Mouse (Mus musculus) cerebellum, adult 8-10 months (tissue): ENCODE results near the gene Lrrc26.
"Not testable (repeated sequence)": the region's sequence is repeated elsewhere in the genome, so short reads cannot be mapped to it uniquely, and the experiment has no call there.

Experiments
- DNase-seq: peaks from one replicate; pipeline ENCODE4 v3.0.0; 2022

The Lrrc26 gene

GRCm38 (mm10) chr2:25289651-25290050 lies at the start of gene Lrrc26:
Lrrc26 (plus strand) TSS chr2:25289915.
- no peak for DNase-seq

GRCm38 (mm10) chr2:25240310-25240709 lies 49.4 kb upstream of the Lrrc26 start:
- no peak for DNase-seq

- DNase-seq = peak; percentile 68
Measured at GRCm38 (mm10) chr2:25240723-25241437, 48.8 kb upstream of the Lrrc26 start.

- DNase-seq = no peak
Measured at GRCm38 (mm10) chr2:25241438-25241775, 48.3 kb upstream of the Lrrc26 start.

- DNase-seq = peak; percentile 59
Measured at GRCm38 (mm10) chr2:25242101-25242506, 47.6 kb upstream of the Lrrc26 start, which contains the start of the genes Rnf208 and Cysrt1. Rnf208 (plus strand) TSS chr2:25242255. Cysrt1 (minus strand) TSS chr2:25242452.

- DNase-seq = no peak
Measured at GRCm38 (mm10) chr2:25243342-25243741, 46.4 kb upstream of the Lrrc26 start.

- DNase-seq = no peak
Measured at GRCm38 (mm10) chr2:25244144-25244543, 45.6 kb upstream of the Lrrc26 start.

- no peak for DNase-seq
Measured at GRCm38 (mm10) chr2:25246183-25247072, 43.3 kb upstream of the Lrrc26 start, which contains the start of gene AL732309.1. AL732309.1 (minus strand) TSS chr2:25246863.

- no peak for DNase-seq
Measured at GRCm38 (mm10) chr2:25252331-25252730, 37.4 kb upstream of the Lrrc26 start.

- peak; percentile 82 for DNase-seq
Measured at GRCm38 (mm10) chr2:25255284-25255779, 34.4 kb upstream of the Lrrc26 start, which contains the start of gene Tmem203. Tmem203 (plus strand) TSS chr2:25255439.

- not testable (repeated sequence) for DNase-seq
Measured at GRCm38 (mm10) chr2:25256443-25257109, 33.1 kb upstream of the Lrrc26 start.

GRCm38 (mm10) chr2:25257250-25257649 lies 32.5 kb upstream of the Lrrc26 start:
- not testable (repeated sequence) for DNase-seq

GRCm38 (mm10) chr2:25258887-25259286 lies 30.8 kb upstream of the Lrrc26 start:
- no peak for DNase-seq

- no peak for DNase-seq
Measured at GRCm38 (mm10) chr2:25261870-25262269, 27.8 kb upstream of the Lrrc26 start.

GRCm38 (mm10) chr2:25262291-25262767 lies 27.4 kb upstream of the Lrrc26 start, which contains the start of gene Tprn:
Tprn (plus strand) TSS chr2:25262618.
- DNase-seq = peak; percentile 95

GRCm38 (mm10) chr2:25262795-25263622 lies 26.7 kb upstream of the Lrrc26 start:
- DNase-seq = peak; percentile 82

GRCm38 (mm10) chr2:25263623-25264285 lies 26.0 kb upstream of the Lrrc26 start:
- DNase-seq = peak; percentile 49

- no peak for DNase-seq
Measured at GRCm38 (mm10) chr2:25264286-25264660, 25.4 kb upstream of the Lrrc26 start.

- peak; percentile 87 for DNase-seq
Measured at GRCm38 (mm10) chr2:25264851-25265250, 24.9 kb upstream of the Lrrc26 start.

- DNase-seq = peak; percentile 96
Measured at GRCm38 (mm10) chr2:25265897-25266656, 23.6 kb upstream of the Lrrc26 start.
